In the genomic region with DNA sequence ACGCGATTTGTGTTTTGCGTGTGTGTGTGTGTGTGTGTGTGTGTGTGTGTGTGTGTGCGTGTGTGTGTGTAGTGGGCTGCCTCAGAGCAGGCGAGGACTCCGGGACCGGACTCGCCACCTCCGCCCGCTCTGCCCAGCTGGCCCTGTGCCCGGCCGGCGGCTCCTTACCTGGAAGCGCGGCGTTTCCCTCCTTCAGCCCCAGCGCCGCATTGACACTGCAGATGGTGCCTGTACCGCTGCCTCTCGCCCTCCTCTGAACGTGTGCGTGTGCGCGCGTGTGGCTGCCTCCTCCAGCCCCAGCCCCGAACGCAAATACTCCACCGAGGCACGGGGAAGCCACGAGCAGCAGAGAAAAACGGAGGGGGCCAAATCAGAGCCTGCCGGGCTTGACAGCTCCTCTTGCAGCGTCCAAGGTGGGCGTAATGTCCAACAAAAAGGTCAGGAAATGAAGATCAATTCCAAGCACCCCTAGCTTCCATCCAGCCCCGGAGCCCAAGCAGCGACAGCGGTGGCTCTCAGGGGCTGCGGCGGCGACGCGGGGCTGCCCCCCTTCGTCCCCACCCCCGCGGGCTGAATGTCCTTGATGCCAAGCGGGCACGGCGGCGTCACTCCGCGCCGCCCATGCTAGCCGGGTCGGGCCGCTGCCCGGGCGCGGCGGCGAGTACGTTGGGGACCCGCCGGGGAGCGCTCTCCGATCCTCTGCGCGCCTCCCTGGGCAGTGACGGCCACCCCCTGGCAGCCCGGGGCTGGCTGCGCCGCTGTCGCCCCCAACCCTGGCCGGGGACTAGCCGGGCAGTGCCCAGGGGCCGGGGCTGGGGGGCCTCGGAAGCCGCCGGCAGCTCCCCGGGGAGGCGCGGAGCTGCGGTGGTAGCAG, we compare ENCODE assay signal across 8 mouse cellular contexts. TPM values are rescaled to one million over a fixed set of nuclear protein-coding genes. Genes with fewer than 3 reads are reported as not detected.
DNase-seq lines count a peak whose midpoint lies in the region; ATAC-seq and TF ChIP-seq lines count a peak whose summit lies in the region.

No protein-coding gene starts in this region.

- peak overlapping the region; percentile 100 for H3K4me2 ChIP-seq in forebrain, embryonic 11.5 days (ENCODE audit: low read depth, low read length, severe bottlenecking)

- TF ChIP-seq POLR2A in bone marrow, adult 2 months (IDR thresholded peaks at IDR 0.05; ENCODE audit: borderline replicate concordance, control insufficient read depth, low read depth, low read length) = no peak
- TF ChIP-seq POLR2A in lung, adult 2 months (IDR thresholded peaks at IDR 0.05; ENCODE audit: borderline replicate concordance, extremely low read depth, low read depth, low read length) = no peak

- no peaks in the 10 kb centered on the region for H3K36me3 ChIP-seq in E14TG2a.4 (ENCODE audit: insufficient read depth, low read length)
- H3K36me3 ChIP-seq in forebrain, embryonic 11.5 days (ENCODE audit: control insufficient read depth, insufficient read depth, low read length) = no peaks in the 10 kb centered on the region

- DNase-seq in forebrain, embryonic 11.5 days (ENCODE audit: low spot score) = peak; percentile 77
- DNase-seq in heart, postnatal 14 days = peak; percentile 63 to 69
- DNase-seq in layer of hippocampus, adult 18-20 months (ENCODE audit: low spot score in 2 of 2) = peak; percentile 54 to 72
- peak; percentile 60 for DNase-seq in lung, adult 2 months
- peak; percentile 68 to 78 for DNase-seq in right cerebral cortex, adult 2 months (ENCODE audit: low spot score in 2 of 2)
- no peak for DNase-seq in spleen, postnatal 4 days (ENCODE audit: low spot score in 2 of 2)

- no peak for TF ChIP-seq CTCF in E14TG2a.4 (conservative IDR thresholded peaks at IDR 0.05; ENCODE audit: low read length)
- no peak for TF ChIP-seq CTCF in bone marrow, adult 2 months (IDR thresholded peaks at IDR 0.05; ENCODE audit: control insufficient read depth, insufficient read depth, low read length)
- TF ChIP-seq CTCF in lung, adult 2 months (IDR thresholded peaks at IDR 0.05; ENCODE audit: insufficient read depth, low read length) = no peak

- H3K9me3 ChIP-seq in E14TG2a.4 (ENCODE audit: low read length) = no peaks in the 10 kb centered on the region
- no peaks in the 10 kb centered on the region for H3K9me3 ChIP-seq in forebrain, embryonic 11.5 days (ENCODE audit: control insufficient read depth, low read length)

- peaks cover 25% of the 10 kb centered on the region for H3K4me1 ChIP-seq in E14TG2a.4 (replicated peaks; ENCODE audit: low read depth, low read length)
- H3K4me1 ChIP-seq in bone marrow, adult 2 months (ENCODE audit: control insufficient read depth, insufficient read depth, low read length) = no peaks in the 10 kb centered on the region
- peaks cover 5% of the 10 kb centered on the region for H3K4me1 ChIP-seq in forebrain, embryonic 11.5 days (replicated peaks; ENCODE audit: control insufficient read depth, insufficient read depth, low read length)
- H3K4me1 ChIP-seq in lung, adult 2 months (ENCODE audit: control insufficient read depth, insufficient read depth, low read length) = no peaks in the 10 kb centered on the region; the same call in 1 of the 2 replicates

- WGBS in bone marrow, adult 2 months = 1% methylated on average over 74 of the region's 82 CpGs
- under 1% methylated on average over 79 of the region's 82 CpGs for WGBS in forebrain, embryonic 11.5 days
- WGBS in lung, adult 2 months = under 1% methylated on average over 82 of the region's 82 CpGs

- peak overlapping the region; percentile 81 for H3K4me3 ChIP-seq in E14TG2a.4 (replicated peaks; ENCODE audit: low read length)
- H3K4me3 ChIP-seq in bone marrow, adult 2 months (replicated peaks; ENCODE audit: control insufficient read depth, low read depth, low read length) = peak overlapping the region; percentile 41
- peak overlapping the region; percentile 72 for H3K4me3 ChIP-seq in forebrain, embryonic 11.5 days (ENCODE audit: low read depth, low read length)
- H3K4me3 ChIP-seq in lung, adult 2 months (replicated peaks; ENCODE audit: extremely low read depth, low read depth, low read length) = peak overlapping the region; percentile 88

- no peak overlapping the region; the same call in 1 of the 2 replicates for H3K27ac ChIP-seq in bone marrow, adult 2 months (ENCODE audit: control insufficient read depth, insufficient read depth, low read depth, low read length, poor library complexity)
- H3K27ac ChIP-seq in forebrain, embryonic 11.5 days (ENCODE audit: low read depth, low read length) = peak overlapping the region; percentile 31; the same call in 1 of the 2 replicates

- intact Hi-C loops in heart, postnatal 14 days (cut with DNase I) = loop anchor here (2.0 to 5.0 kb wide), 2 partner anchors 69 to 190 kb away; no protein-coding TSS in a partner anchor

- H3K9ac ChIP-seq in forebrain, embryonic 11.5 days (ENCODE audit: low read length) = peak overlapping the region; percentile 73

- peaks cover 85% of the 10 kb centered on the region for H3K27me3 ChIP-seq in E14TG2a.4 (ENCODE audit: insufficient read depth, low read length)
- peaks cover 32% of the 10 kb centered on the region for H3K27me3 ChIP-seq in forebrain, embryonic 11.5 days (ENCODE audit: control insufficient read depth, insufficient read depth, low read length)

- ATAC-seq in forebrain, embryonic 11.5 days (replicated peaks; ENCODE audit: low FRiP score) = peak; percentile 54

RNA-seq across cellular contexts. Expression of gene Plxna4, which starts 0.6 kb away (rescaled TPM):
- polyA plus RNA-seq in bone marrow, adult 2 months (2011; ENCODE audit: insufficient read depth, insufficient read length, low replicate concordance, missing spikeins) = 3.7 and 6.6 TPM in 2 replicates
- 3.5 and 4.3 TPM in 2 replicates for polyA plus RNA-seq in forebrain, embryonic 11.5 days (2014; fragmentation: Nextera tagmentation; extraction: Ambion mirVana)
- 10 to 100 TPM; 14.5 to 16.0 TPM for total RNA-seq in heart, postnatal 14 days (2021)
- 100 to 1,000 TPM; 105 to 108 TPM for total RNA-seq in layer of hippocampus, adult 18-20 months (2021)
- polyA plus RNA-seq in lung, adult 2 months (2012; rRNA removed) = 6.7 and 7.4 TPM in 2 replicates

Comparison
In these comparisons a context has a peak if more than half of its experiments do, and no peak if none do; other contexts are left out.
1. DNase-seq: peak in forebrain, embryonic 11.5 days (single experiment), heart, postnatal 14 days (2 of 2), layer of hippocampus, adult 18-20 months (2 of 2), lung, adult 2 months (single experiment) and right cerebral cortex, adult 2 months (2 of 2); none in spleen, postnatal 4 days (0 of 2).
2. Peak in every context shown above with its lines, with median percentiles within 50 percentile points of each other: H3K4me3 ChIP-seq.